Mouse (Mus musculus) heart, adult 2 months (tissue): ENCODE results near the gene Nifk. TPM values are rescaled to one million over a fixed set of nuclear protein-coding genes. Genes with fewer than 3 reads are reported as not detected.

Source experiments
- DNase-seq, 2 experiments: peaks; one replicate each; pipeline ENCODE4 v3.0.0; 2021
- H3K27ac ChIP-seq: fragments of 200-600 bp; 2 replicates; pipeline ENCODE4 v1.8.1; 2022
- H3K27me3 ChIP-seq: fragments of 200-500 bp; 2 replicates; pipeline ENCODE4 v1.6.1; 2012; ENCODE audit warnings: mild to moderate bottlenecking, low read length, inconsistent platforms, mixed read lengths; ENCODE audit not compliant: control insufficient read depth, insufficient read depth
- H3K36me3 ChIP-seq: fragments of 200-500 bp; 2 replicates; pipeline ENCODE4 v1.6.1; 2012; ENCODE audit warnings: low read length, inconsistent platforms; ENCODE audit not compliant: control insufficient read depth, insufficient read depth
- H3K4me1 ChIP-seq: fragments of 200-500 bp; 2 replicates; pipeline ENCODE4 v1.6.1; 2011; ENCODE audit warnings: low read length; ENCODE audit not compliant: control insufficient read depth, insufficient read depth
- H3K4me3 ChIP-seq: fragments of 200-600 bp; 2 replicates; pipeline ENCODE4 v1.8.1; 2022
- H3K79me2 ChIP-seq: fragments of 200-500 bp; replicated peaks from 2 replicates; pipeline ENCODE4 v1.6.1; 2012; ENCODE audit warnings: mild to moderate bottlenecking, inconsistent platforms, low read length, moderate library complexity, mixed read lengths; ENCODE audit not compliant: control insufficient read depth, insufficient read depth
- H3K9ac ChIP-seq: fragments of 200-500 bp; 2 replicates; pipeline ENCODE4 v1.6.1; 2012; ENCODE audit warnings: low read depth, mild to moderate bottlenecking, control low read depth, inconsistent platforms, low read length, mixed read lengths
- CTCF ChIP-seq: fragments of 200-600 bp; IDR thresholded peaks from 2 replicates; pipeline ENCODE4 v1.8.1; 2022; ENCODE audit warnings: antibody characterized with exemption, mild to moderate bottlenecking, moderate library complexity
- EP300 ChIP-seq: fragments of 200-500 bp; IDR thresholded peaks from 2 replicates; pipeline ENCODE4 v1.6.1; 2011; ENCODE audit warnings: low read depth, low read length, control low read depth; ENCODE audit not compliant: insufficient read depth
- POLR2A ChIP-seq: fragments of 200-500 bp; IDR thresholded peaks from 2 replicates; pipeline ENCODE4 v1.6.1; 2011; ENCODE audit warnings: mild to moderate bottlenecking, low read depth, low read length, control low read depth; ENCODE audit not compliant: insufficient read depth
- WGBS: fragments of 180-500 bp; shearing (Covaris S2); methylation state at CpG from one replicate; pipeline ENCODE4 v1.1.7; 2018; 5-methylcytosine and 5-hydroxymethylcytosine counted together
- intact Hi-C: fragments of 180-260 bp; cut with DNase I; formaldehyde crosslinking; loops from one replicate; pipeline ENCODE4 v1.15.1; 2025
- polyA plus RNA-seq: library from polyadenylated mRNA; depleted of rRNA; stranded (reverse); fragments of >200 nt; gene quantifications from 2 replicates; pipeline ENCODE4 v1.2.3, GENCODE M21; 2012
- total RNA-seq, 2 experiments: library from RNA; stranded (reverse); gene quantifications; 2 replicates each; pipeline ENCODE4 v1.2.3; 2021

The Nifk gene
- total and polyA plus RNA-seq, 3 experiments = 5.4 to 15.2 (median 14.2) TPM

- intact Hi-C loops = loop anchor here (2.0 to 5.0 kb wide), 4 partner anchors 121 to 421 kb away; no protein-coding TSS in a partner anchor
- Histone ChIP-seq H3K27ac (no peak overlapping the region), H3K4me1 (no peaks in the 10 kb centered on the region), H3K4me3 (no peak overlapping the region), H3K9ac (no peak overlapping the region), H3K36me3 (no peaks in the 10 kb centered on the region), H3K79me2 (no peaks in the 10 kb centered on the region), H3K27me3 (no peaks in the 10 kb centered on the region)
- TF ChIP-seq CTCF (peak; percentile 63), POLR2A (no peak)
- no peak for DNase-seq
Measured at GRCm38 (mm10) chr1:118335847-118336246, 14.2 kb downstream of the Nifk start.

DNA sequence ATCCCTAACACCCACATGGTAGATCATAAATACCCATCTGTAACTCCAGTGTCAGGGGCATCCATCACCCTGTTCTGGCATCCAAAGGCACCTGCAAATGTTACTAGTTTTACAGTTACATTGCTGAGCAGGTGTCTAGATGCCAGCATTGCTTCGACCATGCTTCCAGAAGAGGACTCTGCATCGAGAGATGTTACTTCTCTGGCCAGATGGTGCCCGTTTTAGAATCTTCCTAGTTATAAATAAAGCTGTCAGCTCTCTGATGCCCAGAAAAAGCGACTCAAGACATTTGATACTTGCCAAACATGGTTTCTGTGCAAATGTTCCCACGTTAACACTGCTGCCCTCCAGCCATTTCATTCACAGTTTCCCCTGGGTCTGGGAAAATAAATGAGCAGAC lies 16.3 kb downstream of the Nifk start:
- no peak for DNase-seq
- WGBS = 61% methylated on average over 5 of the region's 5 CpGs
- Histone ChIP-seq H3K9ac (no peak overlapping the region), H3K27ac (no peak overlapping the region), H3K4me1 (no peaks in the 10 kb centered on the region), H3K79me2 (no peaks in the 10 kb centered on the region), H3K36me3 (no peaks in the 10 kb centered on the region), H3K4me3 (no peak overlapping the region), H3K27me3 (no peaks in the 10 kb centered on the region)
- TF ChIP-seq POLR2A (no peak), CTCF (no peak), EP300 (no peak)
- intact Hi-C loops = loop anchor here (2.0 to 5.0 kb wide), 3 partner anchors 119 to 419 kb away; no protein-coding TSS in a partner anchor

- TF ChIP-seq CTCF (peak; percentile 37), POLR2A (no peak)
- intact Hi-C loops = loop anchor here (2.0 kb wide), 1 partner anchor 15 kb away; no protein-coding TSS in a partner anchor
- no peaks in the 10 kb centered on the region for H3K4me1 ChIP-seq
- no peaks in the 10 kb centered on the region for H3K79me2 ChIP-seq
- 37% methylated on average over 6 of the region's 6 CpGs for WGBS
- H3K9ac ChIP-seq = no peak overlapping the region
- no peak for DNase-seq
- no peaks in the 10 kb centered on the region for H3K27me3 ChIP-seq
- H3K4me3 ChIP-seq = no peak overlapping the region
- H3K27ac ChIP-seq = no peak overlapping the region
- H3K36me3 ChIP-seq = no peaks in the 10 kb centered on the region
Measured at GRCm38 (mm10) chr1:118343649-118344435, 22.2 kb downstream of the Nifk start.

DNA sequence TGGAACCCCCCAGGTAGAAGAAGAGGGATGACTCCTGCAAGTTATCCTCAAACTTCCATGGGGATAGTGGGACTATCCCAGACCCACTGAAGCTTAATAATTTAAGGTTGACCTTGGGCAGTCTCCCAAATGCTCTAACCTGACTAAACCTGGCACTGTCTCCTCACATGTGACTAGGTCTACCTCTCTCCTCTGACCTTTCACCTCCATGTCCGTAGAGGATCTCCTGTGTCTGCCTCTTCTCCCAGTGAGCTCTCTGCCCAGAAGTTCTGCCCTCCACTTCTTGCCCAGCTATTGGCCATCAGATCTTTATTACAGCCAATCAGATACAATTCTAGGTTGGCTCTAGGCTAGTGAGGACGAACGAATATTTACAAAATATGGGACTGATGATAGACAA lies 28.3 kb downstream of the Nifk start:
- H3K4me1 ChIP-seq = no peaks in the 10 kb centered on the region
- no peaks in the 10 kb centered on the region for H3K27me3 ChIP-seq
- no peak overlapping the region for H3K9ac ChIP-seq
- H3K36me3 ChIP-seq = no peaks in the 10 kb centered on the region
- TF ChIP-seq EP300 (no peak), CTCF (no peak), POLR2A (no peak)
- DNase-seq = no peak
- H3K4me3 ChIP-seq = no peak overlapping the region
- WGBS = 66% methylated on average over 3 of the region's 3 CpGs
- no peak overlapping the region for H3K27ac ChIP-seq
- H3K79me2 ChIP-seq = no peaks in the 10 kb centered on the region
- intact Hi-C loops = no loop called here

- peak; percentile 37 to 71 for DNase-seq
- H3K36me3 ChIP-seq = no peaks in the 10 kb centered on the region
- intact Hi-C loops = loop anchor here (2.0 kb wide), 1 partner anchor 16 kb away; no protein-coding TSS in a partner anchor
- TF ChIP-seq EP300 = 0 out of 2 replicates have a peak, but pooled peaks have one; percentile 11
- TF ChIP-seq CTCF = no peak
- peaks cover 7% of the 10 kb centered on the region; the same call in 1 of the 2 replicates for H3K4me1 ChIP-seq
- H3K27me3 ChIP-seq = no peaks in the 10 kb centered on the region
- H3K9ac ChIP-seq = peak overlapping the region; percentile 44
- no peak overlapping the region for H3K4me3 ChIP-seq
- H3K27ac ChIP-seq = peak overlapping the region; percentile 89
- WGBS = 32% methylated on average over 6 of the region's 6 CpGs
- no peaks in the 10 kb centered on the region for H3K79me2 ChIP-seq
Measured at GRCm38 (mm10) chr1:118359071-118359761, 37.6 kb downstream of the Nifk start.

DNA sequence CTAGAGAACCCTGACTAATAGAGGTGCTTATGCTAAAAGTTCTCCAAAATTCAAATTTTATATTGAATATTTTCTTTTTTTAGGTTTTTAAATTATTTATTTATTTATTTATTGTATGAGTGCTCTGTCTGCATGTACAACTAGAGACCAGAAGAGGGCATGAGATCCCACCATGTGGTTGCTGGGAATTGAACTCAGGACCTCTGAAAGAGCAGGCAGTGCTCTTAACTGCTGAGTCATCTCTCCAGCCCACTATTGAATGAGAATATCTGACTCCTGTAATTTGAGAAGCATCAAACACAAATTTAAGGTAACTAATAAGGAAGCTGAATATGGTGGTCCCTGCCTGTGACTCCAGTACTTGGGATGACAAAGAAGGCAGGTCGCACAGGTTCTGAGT lies 46.3 kb downstream of the Nifk start:
- DNase-seq = no peak
- Histone ChIP-seq H3K27ac (no peak overlapping the region), H3K27me3 (no peaks in the 10 kb centered on the region), H3K79me2 (no peaks in the 10 kb centered on the region), H3K9ac (no peak overlapping the region), H3K4me1 (no peaks in the 10 kb centered on the region), H3K36me3 (no peaks in the 10 kb centered on the region), H3K4me3 (no peak overlapping the region)
- intact Hi-C loops = loop anchor here (1.0 to 2.0 kb wide), 2 partner anchors 108 to 131 kb away; no protein-coding TSS in a partner anchor
- WGBS = 90% methylated on average over 1 of the region's 1 CpGs
- TF ChIP-seq CTCF (peak; percentile 77), POLR2A (no peak)
